Mouse (Mus musculus) forebrain, embryonic 16.5 days (tissue): ENCODE measurements around the gene Acvrl1. TPM values are rescaled to one million over a fixed set of nuclear protein-coding genes. Genes with fewer than 3 reads are reported as not detected.

Source experiments
- ATAC-seq: fragments of 200-750 bp; cut with Nextera tagmentation; 2 replicates; pipeline ENCODE4 v1.8.0; 2017; ENCODE audit warnings: mild to moderate bottlenecking, moderate library complexity
- H3K27ac ChIP-seq: fragments of 300-500 bp; sonication (generic); 2 replicates; pipeline ENCODE4 v1.5.1; 2014; ENCODE audit warnings: low read length, control low read depth
- H3K27me3 ChIP-seq: fragments of 300-500 bp; sonication (generic); replicated peaks from 2 replicates; pipeline ENCODE4 v1.6.1; 2014; ENCODE audit warnings: low read length; ENCODE audit not compliant: control insufficient read depth, insufficient read depth
- H3K36me3 ChIP-seq: fragments of 300-500 bp; sonication (generic); 2 replicates; pipeline ENCODE4 v1.6.1; 2014; ENCODE audit not compliant: control insufficient read depth, insufficient read depth
- H3K4me1 ChIP-seq: fragments of 300-500 bp; sonication (generic); replicated peaks from 2 replicates; pipeline ENCODE4 v1.6.1; 2014; ENCODE audit warnings: low read length; ENCODE audit not compliant: control insufficient read depth, insufficient read depth
- H3K4me2 ChIP-seq: fragments of 300-500 bp; sonication (generic); 2 replicates; pipeline ENCODE4 v1.6.1; 2014; ENCODE audit warnings: mild to moderate bottlenecking, low read length, control low read depth
- H3K4me3 ChIP-seq: fragments of 300-500 bp; sonication (generic); replicated peaks from 2 replicates; pipeline ENCODE4 v1.5.1; 2014; ENCODE audit warnings: mild to moderate bottlenecking, low read length, control low read depth
- H3K9ac ChIP-seq: fragments of 300-500 bp; sonication (generic); replicated peaks from 2 replicates; pipeline ENCODE4 v1.6.1; 2014; ENCODE audit warnings: low read depth, low read length, control low read depth
- H3K9me3 ChIP-seq: fragments of 300-500 bp; sonication (generic); 2 replicates; pipeline ENCODE4 v1.6.1; 2016; ENCODE audit warnings: low read length; ENCODE audit not compliant: control insufficient read depth
- WGBS: fragments of 180-500 bp; shearing (Covaris S2); extraction: QIAGEN DNeasy Blood & Tissue Kit; methylation state at CpG from one replicate; pipeline ENCODE4 v1.1.7; 2014; 5-methylcytosine and 5-hydroxymethylcytosine counted together
- polyA plus RNA-seq: library from polyadenylated mRNA; unstranded; fragments of >200 nt; fragmentation: Nextera tagmentation; extraction: Ambion mirVana; gene quantifications from 2 replicates; pipeline ENCODE4 v1.2.1, GENCODE M21; 2015

Gene Acvrl1
- polyA plus RNA-seq, 1 experiment from 2014 or later: 8.0 TPM

GRCm38 (mm10) chr15:101171272-101171671 lies 43.0 kb downstream of the Acvrl1 start:
- WGBS: 82% methylated on average over 4 of the region's 4 CpGs
- Histone ChIP-seq H3K4me1 (peaks cover 13% of the 10 kb centered on the region), H3K4me3 (no peak overlapping the region), H3K36me3 (no peaks in the 10 kb centered on the region), H3K27me3 (no peaks in the 10 kb centered on the region), H3K4me2 (no peak overlapping the region), H3K9ac (no peak overlapping the region), H3K9me3 (no peaks in the 10 kb centered on the region), H3K27ac (no peak overlapping the region)
- ATAC-seq: no peak

GRCm38 (mm10) chr15:101172016-101172415 lies 43.7 kb downstream of the Acvrl1 start:
- H3K4me1 ChIP-seq: peaks cover 21% of the 10 kb centered on the region
- no peaks in the 10 kb centered on the region for H3K36me3 ChIP-seq
- 81% methylated on average over 2 of the region's 2 CpGs for WGBS
- H3K9ac ChIP-seq: no peak overlapping the region
- no peak overlapping the region for H3K4me2 ChIP-seq
- no peak overlapping the region for H3K4me3 ChIP-seq
- no peak for ATAC-seq
- H3K9me3 ChIP-seq: no peaks in the 10 kb centered on the region
- no peaks in the 10 kb centered on the region for H3K27me3 ChIP-seq
- no peak overlapping the region for H3K27ac ChIP-seq

GRCm38 (mm10) chr15:101173421-101174211 lies 45.3 kb downstream of the Acvrl1 start, which contains the start of gene Acvr1b:
Acvr1b (plus strand) TSS chr15:101174067.
- ATAC-seq: peak; percentile 89
- Histone ChIP-seq H3K4me1 (peaks cover 36% of the 10 kb centered on the region), H3K9me3 (no peaks in the 10 kb centered on the region), H3K9ac (peak within 1 kb of the TSS; percentile 86), H3K27me3 (no peaks in the 10 kb centered on the region), H3K4me2 (peak within 1 kb of the TSS; percentile 74), H3K27ac (peak within 1 kb of the TSS; percentile 76), H3K4me3 (peak within 1 kb of the TSS; percentile 68), H3K36me3 (no peaks in the 10 kb centered on the region)
- WGBS: 1% methylated on average over 21 of the region's 87 CpGs

GRCm38 (mm10) chr15:101174294-101175130 lies 46.2 kb downstream of the Acvrl1 start:
- Histone ChIP-seq H3K4me2 (peak overlapping the region; percentile 74), H3K27me3 (no peaks in the 10 kb centered on the region), H3K4me1 (peaks cover 39% of the 10 kb centered on the region), H3K4me3 (peak overlapping the region; percentile 68), H3K9ac (peak overlapping the region; percentile 86), H3K36me3 (no peaks in the 10 kb centered on the region), H3K9me3 (no peaks in the 10 kb centered on the region), H3K27ac (peak overlapping the region; percentile 76)
- peak; percentile 62 for ATAC-seq
- under 1% methylated on average over 44 of the region's 46 CpGs for WGBS

GRCm38 (mm10) chr15:101175131-101175460 lies 46.8 kb downstream of the Acvrl1 start:
- Histone ChIP-seq H3K9ac (peak overlapping the region; percentile 86), H3K4me3 (peak overlapping the region; percentile 68), H3K27ac (peak overlapping the region; percentile 35), H3K4me2 (peak overlapping the region; percentile 74), H3K4me1 (peaks cover 39% of the 10 kb centered on the region), H3K9me3 (no peaks in the 10 kb centered on the region), H3K36me3 (no peaks in the 10 kb centered on the region), H3K27me3 (no peaks in the 10 kb centered on the region)
- ATAC-seq: no peak
- 6% methylated on average over 5 of the region's 5 CpGs for WGBS

- H3K9ac ChIP-seq: peak overlapping the region; percentile 86
- H3K4me1 ChIP-seq: peaks cover 39% of the 10 kb centered on the region
- H3K27me3 ChIP-seq: no peaks in the 10 kb centered on the region
- H3K4me3 ChIP-seq: peak overlapping the region; percentile 68
- peak overlapping the region; percentile 74 for H3K4me2 ChIP-seq
- H3K36me3 ChIP-seq: no peaks in the 10 kb centered on the region
- peak overlapping the region; percentile 51; the same call in 1 of the 2 replicates for H3K27ac ChIP-seq
- 13% methylated on average over 17 of the region's 17 CpGs for WGBS
- no peaks in the 10 kb centered on the region for H3K9me3 ChIP-seq
- no peak for ATAC-seq
Measured at GRCm38 (mm10) chr15:101175613-101176283, 47.4 kb downstream of the Acvrl1 start.

GRCm38 (mm10) chr15:101176284-101176680 lies 48.0 kb downstream of the Acvrl1 start:
- H3K27ac ChIP-seq: peak overlapping the region; percentile 51; the same call in 1 of the 2 replicates
- H3K9me3 ChIP-seq: no peaks in the 10 kb centered on the region
- peak overlapping the region; percentile 86 for H3K9ac ChIP-seq
- H3K4me2 ChIP-seq: peak overlapping the region; percentile 74
- no peaks in the 10 kb centered on the region for H3K27me3 ChIP-seq
- no peak for ATAC-seq
- WGBS: 47% methylated on average over 3 of the region's 3 CpGs
- H3K4me1 ChIP-seq: peaks cover 41% of the 10 kb centered on the region
- H3K4me3 ChIP-seq: peak overlapping the region; percentile 68
- H3K36me3 ChIP-seq: no peaks in the 10 kb centered on the region

- Histone ChIP-seq H3K36me3 (no peaks in the 10 kb centered on the region), H3K27ac (no peak overlapping the region), H3K9me3 (no peaks in the 10 kb centered on the region), H3K4me1 (peaks cover 44% of the 10 kb centered on the region), H3K27me3 (no peaks in the 10 kb centered on the region), H3K9ac (no peak overlapping the region), H3K4me3 (no peak overlapping the region), H3K4me2 (peak overlapping the region; percentile 8)
- WGBS: 69% methylated on average over 8 of the region's 8 CpGs
- no peak for ATAC-seq
Measured at GRCm38 (mm10) chr15:101176795-101177691, 48.7 kb downstream of the Acvrl1 start.
